In genomic region chr4:46138287-46139222, GRCm38 (mm10) we compare ENCODE assay signal across 8 mouse cellular contexts. TPM values are rescaled to one million over a fixed set of nuclear protein-coding genes. Genes with fewer than 3 reads are reported as not detected.
DNase-seq lines count a peak whose midpoint lies in the region; ATAC-seq lines count a peak whose summit lies in the region.

Gene Ncbp1, plus strand, starts transcription at chr4:46138613.
Gene Tstd2, minus strand, starts transcription at chr4:46138694.

- under 1% methylated on average over 90 of the region's 90 CpGs for WGBS in forebrain, embryonic 14.5 days
- under 1% methylated on average over 89 of the region's 90 CpGs for WGBS in neural tube, embryonic 15.5 days

- H3K9me3 ChIP-seq in forebrain, embryonic 14.5 days (replicated peaks; ENCODE audit: control insufficient read depth, low read length) = no peaks in the 10 kb centered on the region
- H3K9me3 ChIP-seq in neural tube, embryonic 15.5 days (replicated peaks) = no peaks in the 10 kb centered on the region

- peaks cover 20% of the 10 kb centered on the region for H3K4me1 ChIP-seq in forebrain, embryonic 14.5 days (ENCODE audit: control insufficient read depth, insufficient read depth, low read length)
- H3K4me1 ChIP-seq in neural tube, embryonic 15.5 days = peaks cover 39% of the 10 kb centered on the region

- H3K9ac ChIP-seq in forebrain, embryonic 14.5 days (ENCODE audit: low read length) = peak within 1 kb of the TSS; percentile 93
- H3K9ac ChIP-seq in neural tube, embryonic 15.5 days (replicated peaks) = peak within 1 kb of the TSS; percentile 92

- peak; percentile 92 for DNase-seq in ES-CJ7 (ENCODE audit: low read depth, low spot score)
- peak; percentile 90 for DNase-seq in cerebellum, adult 11 months
- DNase-seq in forebrain, embryonic 14.5 days (ENCODE audit: low spot score) = peak; percentile 96
- peak; percentile 94 to 95 for DNase-seq in heart, postnatal 14 days
- peak; percentile 91 for DNase-seq in layer of hippocampus, adult 11-12 months (ENCODE audit: low spot score)
- peak; percentile 89 to 91 for DNase-seq in lung, adult 18-20 months
- peak; percentile 92 for DNase-seq in testis, postnatal 14 days (ENCODE audit: low spot score)

- peak within 1 kb of the TSS; percentile 90 for H3K4me3 ChIP-seq in forebrain, embryonic 14.5 days (ENCODE audit: low read depth, low read length)
- H3K4me3 ChIP-seq in neural tube, embryonic 15.5 days (replicated peaks) = peak within 1 kb of the TSS; percentile 96

- peaks cover 18% of the 10 kb centered on the region for H3K36me3 ChIP-seq in forebrain, embryonic 14.5 days (ENCODE audit: control insufficient read depth, insufficient read depth, low read length)
- H3K36me3 ChIP-seq in neural tube, embryonic 15.5 days = peaks cover 17% of the 10 kb centered on the region

- H3K4me2 ChIP-seq in forebrain, embryonic 14.5 days (ENCODE audit: low read length) = peak within 1 kb of the TSS; percentile 78
- H3K4me2 ChIP-seq in neural tube, embryonic 15.5 days = peak within 1 kb of the TSS; percentile 78

- H3K27me3 ChIP-seq in forebrain, embryonic 14.5 days (replicated peaks; ENCODE audit: control insufficient read depth, insufficient read depth, low read length) = no peaks in the 10 kb centered on the region
- no peaks in the 10 kb centered on the region for H3K27me3 ChIP-seq in neural tube, embryonic 15.5 days (replicated peaks)

- peak; percentile 91 for ATAC-seq in forebrain, embryonic 14.5 days
- ATAC-seq in neural tube, embryonic 15.5 days (ENCODE audit: low FRiP score) = peak; percentile 92

- H3K27ac ChIP-seq in forebrain, embryonic 14.5 days (ENCODE audit: low read depth, low read length) = peak within 1 kb of the TSS; percentile 97
- peak within 1 kb of the TSS; percentile 99 for H3K27ac ChIP-seq in neural tube, embryonic 15.5 days (replicated peaks)

- intact Hi-C loops in heart, postnatal 14 days (cut with DNase I) = no loop called here

RNA-seq across cellular contexts. Expression of gene Ncbp1, which starts in this region (rescaled TPM):
- 114 and 118 TPM in 2 replicates for polyA plus RNA-seq in forebrain, embryonic 14.5 days (2014; fragmentation: Nextera tagmentation; extraction: Ambion mirVana)
- total RNA-seq in heart, postnatal 14 days (2021) = 10 to 100 TPM; 21.4 to 24.3 TPM
- 66.0 and 69.6 TPM in 2 replicates for polyA plus RNA-seq in neural tube, embryonic 15.5 days (2015; fragmentation: Nextera tagmentation; extraction: Ambion mirVana)

RNA-seq across cellular contexts. Expression of gene Tstd2, which starts in this region (rescaled TPM):
- 18.3 TPM in 2 replicates for polyA plus RNA-seq in forebrain, embryonic 14.5 days (2014; fragmentation: Nextera tagmentation; extraction: Ambion mirVana)
- 10 to 100 TPM; 14.1 to 14.9 TPM for total RNA-seq in heart, postnatal 14 days (2021)
- polyA plus RNA-seq in neural tube, embryonic 15.5 days (2015; fragmentation: Nextera tagmentation; extraction: Ambion mirVana) = 27.9 and 30.8 TPM in 2 replicates

Comparison
In these comparisons a context has a peak if more than half of its experiments do, and no peak if none do; other contexts are left out.
1. Peak in every context shown above with its lines: DNase-seq, ATAC-seq, H3K4me3 ChIP-seq and H3K27ac ChIP-seq.